Mouse (Mus musculus): ENCODE results near the gene Nsun4. TPM values are rescaled to one million over a fixed set of nuclear protein-coding genes. Genes with fewer than 3 reads are reported as not detected.

Nsun4 gene
- polyA plus RNA-seq, 2 experiments, result 4.4 to 7.0 TPM

GRCm38 (mm10) chr4:116046604-116047003, 7.1 kb downstream of the Nsun4 start:
- H3K4me2 ChIP-seq (ENCODE audit: low read depth), result no peak overlapping the region
- no peak overlapping the region for H3K4me3 ChIP-seq (ENCODE audit: insufficient read depth in 1 of 2, low read depth in 2 of 2, low read length in 2 of 2)
- 73% methylated on average over 2 of the region's 2 CpGs for WGBS (ENCODE audit: insufficient replicate concordance)
- DNase-seq (ENCODE audit: low read depth in 3 of 3, low spot score in 3 of 3) (no peak), ATAC-seq (ENCODE audit: insufficient read depth) (no peak)
- H3K4me1 ChIP-seq (replicated peaks; ENCODE audit: control insufficient read depth in 2 of 2, insufficient read depth in 2 of 2, low read length in 1 of 2), result no peaks in the 10 kb centered on the region
- TF ChIP-seq EP300 (IDR thresholded peaks at IDR 0.05; ENCODE audit: low read depth) (no peak), CTCF (IDR thresholded peaks at IDR 0.05; ENCODE audit: low read depth) (no peak)
- no peaks in the 10 kb centered on the region for H3K27me3 ChIP-seq (ENCODE audit: control insufficient read depth, insufficient read depth, low read length)
- H3K9ac ChIP-seq (replicated peaks), result no peak overlapping the region
- no peaks in the 10 kb centered on the region; the same call in none of the 2 replicates for H3K36me3 ChIP-seq (replicated peaks; ENCODE audit: control insufficient read depth, insufficient read depth, low read depth)
- H3K9me3 ChIP-seq (ENCODE audit: control insufficient read depth, low read length), result no peaks in the 10 kb centered on the region
- H3K27ac ChIP-seq, result no peak overlapping the region

DNA sequence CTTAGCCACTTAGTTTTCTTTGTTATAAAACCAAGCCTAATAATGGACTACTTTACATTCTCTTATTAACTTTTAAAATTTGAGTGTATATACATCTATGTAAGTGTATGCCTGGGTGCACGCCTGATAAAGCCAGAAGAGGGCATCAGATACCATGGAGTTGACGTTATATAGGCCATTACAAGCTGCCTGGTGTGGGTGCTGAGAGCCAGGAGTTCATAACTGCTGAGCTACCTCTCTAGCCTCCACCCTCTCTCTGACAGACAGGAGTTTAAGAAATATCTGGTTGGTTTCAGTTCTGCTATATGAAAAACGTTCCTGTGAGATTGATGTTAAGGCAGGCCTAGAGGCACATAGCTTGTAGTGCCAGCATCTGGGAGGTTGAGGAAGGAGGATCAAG, 11.5 kb downstream of the Nsun4 start:
- no peak overlapping the region for H3K4me3 ChIP-seq (ENCODE audit: insufficient read depth in 1 of 2, low read depth in 2 of 2, low read length in 2 of 2)
- no peaks in the 10 kb centered on the region for H3K27me3 ChIP-seq (ENCODE audit: control insufficient read depth, insufficient read depth, low read length)
- H3K4me2 ChIP-seq (ENCODE audit: low read depth), result no peak overlapping the region
- TF ChIP-seq CTCF (IDR thresholded peaks at IDR 0.05; ENCODE audit: low read depth) (peak; percentile 36), EP300 (IDR thresholded peaks at IDR 0.05; ENCODE audit: low read depth) (no peak)
- 53% methylated on average over 3 of the region's 3 CpGs for WGBS (ENCODE audit: insufficient replicate concordance)
- no peak overlapping the region for H3K27ac ChIP-seq
- peaks cover 0 to 6% of the 10 kb centered on the region in 2 experiments; a peak in 2 of 4 replicates for H3K4me1 ChIP-seq (replicated peaks; ENCODE audit: control insufficient read depth in 2 of 2, insufficient read depth in 2 of 2, low read length in 1 of 2)
- DNase-seq (ENCODE audit: low read depth in 3 of 3, low spot score in 3 of 3) (no peak), ATAC-seq (ENCODE audit: insufficient read depth) (no peak)
- no peaks in the 10 kb centered on the region; the same call in none of the 2 replicates for H3K36me3 ChIP-seq (replicated peaks; ENCODE audit: control insufficient read depth, insufficient read depth, low read depth)
- no peak overlapping the region for H3K9ac ChIP-seq (replicated peaks)
- no peaks in the 10 kb centered on the region for H3K9me3 ChIP-seq (ENCODE audit: control insufficient read depth, low read length)

GRCm38 (mm10) chr4:116040466-116040865, 13.2 kb downstream of the Nsun4 start:
- WGBS (ENCODE audit: insufficient replicate concordance), result 79% methylated on average over 2 of the region's 2 CpGs
- no peak overlapping the region for H3K27ac ChIP-seq

DNA sequence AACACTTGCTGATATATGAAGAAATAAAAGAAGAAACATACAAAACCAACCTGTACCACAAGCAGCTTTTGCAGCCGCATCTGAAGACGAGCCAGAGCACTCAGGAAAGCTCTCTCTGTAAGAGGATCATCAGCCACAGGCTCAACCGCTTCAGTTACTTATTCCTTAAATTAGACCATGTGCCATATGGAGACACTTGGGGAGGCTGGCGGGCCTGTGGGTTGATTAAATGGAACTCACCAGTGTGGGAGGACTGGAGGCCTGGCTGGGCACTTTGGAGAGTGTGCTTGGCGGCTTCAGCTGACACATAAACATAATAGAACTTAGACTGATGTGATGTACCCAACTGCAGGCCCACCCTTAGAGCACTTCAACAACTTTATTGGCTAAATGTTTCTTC, 20.3 kb downstream of the Nsun4 start:
- Histone ChIP-seq H3K27me3 (ENCODE audit: control insufficient read depth, insufficient read depth, low read length) (no peaks in the 10 kb centered on the region), H3K36me3 (replicated peaks; ENCODE audit: control insufficient read depth, insufficient read depth, low read depth) (peaks cover 5% of the 10 kb centered on the region), H3K9me3 (ENCODE audit: control insufficient read depth, low read length) (no peaks in the 10 kb centered on the region), H3K4me3 (ENCODE audit: insufficient read depth in 1 of 2, low read depth in 2 of 2, low read length in 2 of 2) (no peak overlapping the region), H3K9ac (replicated peaks) (no peak overlapping the region), H3K4me2 (ENCODE audit: low read depth) (no peak overlapping the region), H3K27ac (no peak overlapping the region), H3K4me1 (replicated peaks; ENCODE audit: control insufficient read depth in 2 of 2, insufficient read depth in 2 of 2, low read length in 1 of 2) (no peaks in the 10 kb centered on the region)
- 78% methylated on average over 5 of the region's 5 CpGs for WGBS (ENCODE audit: insufficient replicate concordance)
- ATAC-seq (ENCODE audit: insufficient read depth) (no peak), DNase-seq (ENCODE audit: low read depth in 3 of 3, low spot score in 3 of 3) (no peak)
- TF ChIP-seq CTCF (IDR thresholded peaks at IDR 0.05; ENCODE audit: low read depth) (no peak), EP300 (IDR thresholded peaks at IDR 0.05; ENCODE audit: low read depth) (no peak)

More at GRCm38 (mm10) chr4:116040466-116040865, 13.2 kb downstream of the Nsun4 start:
- DNase-seq (ENCODE audit: low read depth in 3 of 3, low spot score in 3 of 3), result no peak
- no peaks in the 10 kb centered on the region for H3K27me3 ChIP-seq (ENCODE audit: control insufficient read depth, insufficient read depth, low read length)
- H3K4me1 ChIP-seq (replicated peaks; ENCODE audit: control insufficient read depth in 2 of 2, insufficient read depth in 2 of 2, low read length in 1 of 2), result peaks cover 0 to 6% of the 10 kb centered on the region in 2 experiments; a peak in 2 of 4 replicates
- H3K9ac ChIP-seq (replicated peaks), result no peak overlapping the region
- no peaks in the 10 kb centered on the region; the same call in none of the 2 replicates for H3K36me3 ChIP-seq (replicated peaks; ENCODE audit: control insufficient read depth, insufficient read depth, low read depth)
- no peaks in the 10 kb centered on the region for H3K9me3 ChIP-seq (ENCODE audit: control insufficient read depth, low read length)
- ATAC-seq (ENCODE audit: insufficient read depth), result peak; percentile 21; the same call in 1 of the 2 replicates
- H3K4me2 ChIP-seq (ENCODE audit: low read depth), result no peak overlapping the region
- TF ChIP-seq CTCF (IDR thresholded peaks at IDR 0.05; ENCODE audit: low read depth), result no peak
- no peak for TF ChIP-seq EP300 (IDR thresholded peaks at IDR 0.05; ENCODE audit: low read depth)
- no peak overlapping the region for H3K4me3 ChIP-seq (ENCODE audit: insufficient read depth in 1 of 2, low read depth in 2 of 2, low read length in 2 of 2)

DNA sequence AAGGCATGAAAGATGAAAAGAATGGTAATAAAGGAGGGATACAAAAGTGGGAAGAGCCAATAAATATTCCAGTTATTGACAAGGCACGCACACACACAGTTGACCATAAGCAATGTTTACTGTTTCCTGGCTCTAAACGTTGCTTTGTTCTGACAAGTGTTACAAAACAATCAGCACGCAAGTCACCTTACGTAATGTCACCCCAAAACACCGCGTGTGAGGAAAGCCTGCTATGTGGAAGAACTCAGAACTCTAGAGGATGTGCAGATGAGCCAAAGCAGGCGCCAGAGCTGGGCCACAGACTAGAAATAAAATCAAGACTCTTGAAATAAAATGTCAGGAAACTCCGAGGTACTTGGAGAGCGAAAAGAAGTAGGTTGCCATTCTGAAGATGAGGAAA, 20.8 kb downstream of the Nsun4 start:
- Histone ChIP-seq H3K9ac (replicated peaks) (no peak overlapping the region), H3K4me1 (replicated peaks; ENCODE audit: control insufficient read depth in 2 of 2, insufficient read depth in 2 of 2, low read length in 1 of 2) (no peaks in the 10 kb centered on the region), H3K27ac (no peak overlapping the region), H3K4me3 (ENCODE audit: insufficient read depth in 1 of 2, low read depth in 2 of 2, low read length in 2 of 2) (no peak overlapping the region), H3K36me3 (replicated peaks; ENCODE audit: control insufficient read depth, insufficient read depth, low read depth) (peaks cover 5% of the 10 kb centered on the region), H3K9me3 (ENCODE audit: control insufficient read depth, low read length) (no peaks in the 10 kb centered on the region), H3K27me3 (ENCODE audit: control insufficient read depth, insufficient read depth, low read length) (no peaks in the 10 kb centered on the region), H3K4me2 (ENCODE audit: low read depth) (no peak overlapping the region)
- TF ChIP-seq CTCF (IDR thresholded peaks at IDR 0.05; ENCODE audit: low read depth) (no peak), EP300 (IDR thresholded peaks at IDR 0.05; ENCODE audit: low read depth) (no peak)
- DNase-seq (ENCODE audit: low read depth in 3 of 3, low spot score in 3 of 3) (no peak), ATAC-seq (ENCODE audit: insufficient read depth) (no peak)
- whole genome bisulfite sequencing (ENCODE audit: insufficient replicate concordance), result 76% methylated on average over 9 of the region's 9 CpGs

Measured in liver, embryonic 14.5 days (tissue).